ENCODE assay signal across 8 mouse cellular contexts in the genomic region with DNA sequence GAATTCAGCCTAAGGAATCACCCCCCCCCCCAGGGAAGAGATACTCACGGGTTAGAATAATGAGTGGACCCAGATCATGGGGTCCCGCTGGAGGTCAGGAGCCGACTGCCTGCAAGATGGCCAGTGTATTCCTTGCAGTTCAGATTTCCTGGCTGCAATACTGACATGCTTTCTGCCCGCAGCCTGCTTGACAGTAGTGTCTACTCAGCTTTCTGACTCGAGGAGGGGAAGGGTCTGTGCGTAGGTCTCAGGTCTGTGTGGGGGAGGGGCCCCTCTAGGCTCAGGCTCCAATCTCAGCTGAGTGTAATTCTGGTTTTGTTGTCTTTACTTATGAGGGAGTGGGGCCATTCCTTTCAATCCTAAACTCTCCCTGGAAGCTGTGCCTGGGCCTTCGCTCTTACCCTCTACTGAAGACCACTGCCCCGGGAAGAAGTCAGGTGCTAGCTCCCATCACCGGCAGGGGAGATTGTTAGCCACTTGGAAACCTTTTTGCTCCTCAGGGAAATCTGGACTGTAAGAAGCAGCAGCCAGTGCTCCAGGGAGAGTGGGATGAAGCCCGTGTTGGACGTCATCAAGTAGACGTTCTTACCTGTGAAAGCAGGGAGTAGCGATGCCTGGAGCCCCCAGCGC. TPM values are rescaled to one million over a fixed set of nuclear protein-coding genes. Genes with fewer than 3 reads are reported as not detected.
DNase-seq lines count a peak whose midpoint lies in the region; ATAC-seq and TF ChIP-seq lines count a peak whose summit lies in the region.

No protein-coding gene starts in this region.

- ATAC-seq in heart, embryonic 15.5 days (replicated peaks; ENCODE audit: insufficient number of reproducible peaks, insufficient read depth, low FRiP score, low read depth), result no peak
- ATAC-seq in liver, postnatal 0 days, result no peak
- no peak for ATAC-seq in frontal cortex, adult (ENCODE audit: low TSS enrichment)

- peaks cover 11% of the 10 kb centered on the region; the same call in 1 of the 2 replicates for H3K27me3 ChIP-seq in heart, embryonic 15.5 days
- H3K27me3 ChIP-seq in liver, postnatal 0 days (ENCODE audit: insufficient read depth, low read length), result peaks cover 18% of the 10 kb centered on the region

- no peak for TF ChIP-seq CTCF in liver, postnatal 0 days (IDR thresholded peaks at IDR 0.05; ENCODE audit: low read depth)

- peak overlapping the region; percentile 97 for H3K4me3 ChIP-seq in heart, embryonic 15.5 days
- H3K4me3 ChIP-seq in liver, postnatal 0 days (ENCODE audit: low read depth, low read length), result peak overlapping the region; percentile 77

- peak overlapping the region; percentile 95 for H3K4me2 ChIP-seq in heart, embryonic 15.5 days
- peak overlapping the region; percentile 92 for H3K4me2 ChIP-seq in liver, postnatal 0 days (ENCODE audit: low read depth, low read length)

- no peaks in the 10 kb centered on the region for H3K9me3 ChIP-seq in heart, embryonic 15.5 days (replicated peaks)
- H3K9me3 ChIP-seq in liver, postnatal 0 days (ENCODE audit: low read length), result no peaks in the 10 kb centered on the region

- H3K9ac ChIP-seq in heart, embryonic 15.5 days, result peak overlapping the region; percentile 95
- H3K9ac ChIP-seq in liver, postnatal 0 days (replicated peaks), result peak overlapping the region; percentile 33; the same call in 1 of the 2 replicates

- peak; percentile 2 for DNase-seq in gastrocnemius, adult 18-20 months (ENCODE audit: low spot score)
- DNase-seq in gastrocnemius, postnatal 4 days (ENCODE audit: low spot score in 2 of 2), result no peak
- DNase-seq in brain, adult 2 months (ENCODE audit: low read depth, low spot score), result peak; percentile 35
- DNase-seq in liver, postnatal 0 days, result no peak
- DNase-seq in left cerebral cortex, postnatal 4 days, result no peak
- DNase-seq in thymus, adult 18-20 months, result no peak

- WGBS in heart, embryonic 15.5 days, result 48% methylated on average over 14 of the region's 14 CpGs
- WGBS in liver, postnatal 0 days (ENCODE audit: insufficient replicate concordance), result 56% methylated on average over 14 of the region's 14 CpGs

- TF ChIP-seq EP300 in liver, postnatal 0 days (IDR thresholded peaks at IDR 0.05; ENCODE audit: low read depth), result no peak

- no peaks in the 10 kb centered on the region for H3K36me3 ChIP-seq in heart, embryonic 15.5 days
- H3K36me3 ChIP-seq in liver, postnatal 0 days (replicated peaks; ENCODE audit: insufficient read depth, low read length), result no peaks in the 10 kb centered on the region

- peaks cover 59% of the 10 kb centered on the region for H3K4me1 ChIP-seq in heart, embryonic 15.5 days (replicated peaks)
- H3K4me1 ChIP-seq in liver, postnatal 0 days (ENCODE audit: insufficient read depth), result peaks cover 31% of the 10 kb centered on the region

- intact Hi-C loops in left cerebral cortex, postnatal 4 days (cut with DNase I), result no loop called here

- H3K27ac ChIP-seq in heart, embryonic 15.5 days, result 0 out of 2 replicates have a peak overlapping the region, but pooled peaks have one; percentile 14
- peak overlapping the region; percentile 39 for H3K27ac ChIP-seq in liver, postnatal 0 days (ENCODE audit: low read depth)

RNA-seq across cellular contexts. Expression of a gene that starts 26.6 kb away (rescaled TPM):
- not detected for total RNA-seq in gastrocnemius, adult 18-20 months (2021)
- total RNA-seq in gastrocnemius, postnatal 4 days (2021), result not detected
- 0.05 TPM in 1 of 2 replicates, not detected in the other for polyA plus RNA-seq in heart, embryonic 15.5 days (2015; fragmentation: Nextera tagmentation; extraction: Ambion mirVana)
- polyA plus RNA-seq in liver, postnatal 0 days (2015; fragmentation: Nextera tagmentation; extraction: Ambion mirVana), result 0.04 TPM in 1 of 2 replicates, not detected in the other
- total RNA-seq in left cerebral cortex, postnatal 4 days (2021), result under 1 TPM in 1 of 2 experiments, not detected in 1; 0.12 TPM

RNA-seq across cellular contexts. Expression of a gene that starts 46.0 kb away (rescaled TPM):
- total RNA-seq in gastrocnemius, adult 18-20 months (2021), result 1 to 10 TPM; 1.4 to 2.4 TPM
- total RNA-seq in gastrocnemius, postnatal 4 days (2021), result 10 to 100 TPM; 11.5 to 11.8 TPM
- polyA plus RNA-seq in heart, embryonic 15.5 days (2015; fragmentation: Nextera tagmentation; extraction: Ambion mirVana), result 2.4 and 3.4 TPM in 2 replicates
- 1.2 and 2.0 TPM in 2 replicates for polyA plus RNA-seq in liver, postnatal 0 days (2015; fragmentation: Nextera tagmentation; extraction: Ambion mirVana)
- 10 to 100 TPM; 24.2 to 26.3 TPM for total RNA-seq in left cerebral cortex, postnatal 4 days (2021)

RNA-seq across cellular contexts. Expression of a gene that starts 46.3 kb away (rescaled TPM):
- 10 to 100 TPM; 57.6 to 64.8 TPM for total RNA-seq in gastrocnemius, adult 18-20 months (2021)
- 10 to 100 TPM; 26.0 to 34.7 TPM for total RNA-seq in gastrocnemius, postnatal 4 days (2021)
- 25.2 and 33.2 TPM in 2 replicates for polyA plus RNA-seq in heart, embryonic 15.5 days (2015; fragmentation: Nextera tagmentation; extraction: Ambion mirVana)
- 81.2 and 86.3 TPM in 2 replicates for polyA plus RNA-seq in liver, postnatal 0 days (2015; fragmentation: Nextera tagmentation; extraction: Ambion mirVana)
- total RNA-seq in left cerebral cortex, postnatal 4 days (2021), result 10 to 100 TPM; 23.6 to 25.0 TPM

Comparison
In these comparisons a context has a peak if more than half of its experiments do, and no peak if none do; other contexts are left out.
1. DNase-seq: peak in gastrocnemius, adult 18-20 months (single experiment) and brain, adult 2 months (single experiment); none in gastrocnemius, postnatal 4 days (0 of 2), liver, postnatal 0 days (single experiment), left cerebral cortex, postnatal 4 days (single experiment) and thymus, adult 18-20 months (0 of 2).